Mouse (Mus musculus): ENCODE data around the gene Lhx5. TPM values are rescaled to one million over a fixed set of nuclear protein-coding genes. Genes with fewer than 3 reads are reported as not detected.

Lhx5 gene
- polyA plus RNA-seq (2012), result 0.03 TPM in 1 of 2 replicates, not detected in the other

DNA sequence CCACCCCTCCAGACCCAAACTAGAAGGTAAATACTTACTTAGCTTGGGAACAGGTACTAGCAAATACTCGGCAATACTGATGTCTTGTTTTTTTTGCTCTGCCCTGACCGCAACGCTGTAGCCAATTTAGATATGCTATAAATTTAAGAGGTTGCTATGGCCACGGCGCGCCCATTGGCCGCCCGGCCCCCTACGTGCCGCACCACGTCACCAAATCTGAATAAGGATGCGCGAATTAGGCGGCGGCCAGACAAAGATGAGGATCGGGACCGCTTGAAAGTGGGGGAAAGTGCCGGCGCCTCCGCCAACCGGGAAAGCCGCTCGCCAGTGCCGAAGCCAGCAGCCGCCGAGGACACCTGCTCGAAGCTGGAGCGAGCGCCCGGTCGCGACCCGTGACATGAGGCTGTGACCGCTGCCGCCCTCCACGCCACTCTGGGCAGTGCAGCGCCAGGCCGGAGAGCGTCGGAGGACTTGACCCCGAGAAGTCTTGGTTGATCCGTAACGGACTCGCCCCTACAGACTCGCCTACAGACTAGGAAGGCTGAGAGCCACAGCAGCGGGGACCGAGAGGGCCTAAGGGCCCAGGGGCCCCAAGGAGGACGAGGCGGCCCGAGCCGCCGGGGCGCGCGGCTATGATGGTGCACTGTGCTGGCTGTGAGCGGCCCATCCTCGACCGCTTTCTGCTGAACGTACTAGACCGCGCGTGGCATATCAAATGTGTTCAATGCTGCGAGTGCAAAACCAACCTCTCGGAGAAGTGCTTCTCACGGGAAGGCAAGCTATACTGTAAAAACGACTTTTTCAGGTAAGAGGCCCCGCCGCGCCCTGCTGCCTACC lies at the start of gene Lhx5:
Gene Lhx5, plus strand, starts transcription at position 51 of the 837 bp plus-strand sequence.

GRCm38 (mm10) chr5:120472770-120473169 lies 41.3 kb downstream of the Lhx5 start, which contains the start of gene Sdsl:
TSS of gene Sdsl (minus strand) at chr5:120472810.

DNA sequence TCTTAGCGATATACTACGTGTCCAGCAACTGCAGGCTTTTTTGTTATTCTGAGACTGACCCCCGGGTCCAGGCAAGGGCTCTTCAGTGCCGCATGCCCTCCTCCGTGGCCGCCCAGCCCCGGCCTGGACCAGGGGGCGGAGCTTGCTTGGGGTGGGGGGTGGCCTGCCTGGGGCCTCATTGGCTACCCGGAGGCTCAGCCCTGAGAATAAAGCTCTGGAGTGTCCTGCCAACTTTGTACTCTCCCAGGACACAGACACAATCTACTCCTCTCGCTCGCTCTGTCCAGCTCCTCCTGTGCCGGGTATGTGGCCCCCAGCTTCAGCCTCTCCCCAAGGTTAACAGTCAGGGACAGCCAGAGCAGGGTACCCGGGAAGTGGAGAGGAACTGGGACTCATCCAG lies 44.8 kb downstream of the Lhx5 start, which contains the start of gene Sds:
Gene Sds, plus strand, starts transcription at position 231 of the 400 bp plus-strand sequence.

Other genes with a start within 250 kb of the Lhx5 start
- 42.5 and 78.6 TPM in 2 replicates for gene Sdsl, start 41.1 kb downstream of the Lhx5 start, polyA plus RNA-seq (2012)
- not detected in 2 replicates for gene Sds, start 44.8 kb downstream of the Lhx5 start, polyA plus RNA-seq (2012)
- gene Plbd2, start 71.9 kb downstream of the Lhx5 start, polyA plus RNA-seq (2012), result 32.3 and 36.9 TPM in 2 replicates
- gene Slc8b1, start 79.5 kb downstream of the Lhx5 start, polyA plus RNA-seq (2012), result 19.7 and 32.6 TPM in 2 replicates
- gene Tpcn1, start 157.0 kb downstream of the Lhx5 start, polyA plus RNA-seq (2012), result 83.4 and 92.3 TPM in 2 replicates
- 2.7 and 4.1 TPM in 2 replicates for gene Iqcd, start 157.3 kb downstream of the Lhx5 start, polyA plus RNA-seq (2012)
- gene Rita1, start 180.9 kb downstream of the Lhx5 start, polyA plus RNA-seq (2012), result 23.5 and 24.3 TPM in 2 replicates
- gene Ddx54, start 181.0 kb downstream of the Lhx5 start, polyA plus RNA-seq (2012), result 111 and 152 TPM in 2 replicates
- gene Cfap73, start 202.5 kb downstream of the Lhx5 start, polyA plus RNA-seq (2012), result not detected in 2 replicates
- gene Rasal1, start 217.1 kb downstream of the Lhx5 start, polyA plus RNA-seq (2012), result 0.73 and 1.3 TPM in 2 replicates

All from megakaryocyte-erythroid progenitor cell, adult 5 weeks (primary cell).